Mouse (Mus musculus): Measurements from ENCODE around the gene Hip1r. TPM values are rescaled to one million over a fixed set of nuclear protein-coding genes. Genes with fewer than 3 reads are reported as not detected.

Hip1r gene
- total RNA-seq (2014; fragmentation: Nextera tagmentation), result 11.5 and 39.3 TPM in 2 replicates
- 10.1 and 16.9 TPM in 2 replicates for total RNA-seq (2017)

DNA sequence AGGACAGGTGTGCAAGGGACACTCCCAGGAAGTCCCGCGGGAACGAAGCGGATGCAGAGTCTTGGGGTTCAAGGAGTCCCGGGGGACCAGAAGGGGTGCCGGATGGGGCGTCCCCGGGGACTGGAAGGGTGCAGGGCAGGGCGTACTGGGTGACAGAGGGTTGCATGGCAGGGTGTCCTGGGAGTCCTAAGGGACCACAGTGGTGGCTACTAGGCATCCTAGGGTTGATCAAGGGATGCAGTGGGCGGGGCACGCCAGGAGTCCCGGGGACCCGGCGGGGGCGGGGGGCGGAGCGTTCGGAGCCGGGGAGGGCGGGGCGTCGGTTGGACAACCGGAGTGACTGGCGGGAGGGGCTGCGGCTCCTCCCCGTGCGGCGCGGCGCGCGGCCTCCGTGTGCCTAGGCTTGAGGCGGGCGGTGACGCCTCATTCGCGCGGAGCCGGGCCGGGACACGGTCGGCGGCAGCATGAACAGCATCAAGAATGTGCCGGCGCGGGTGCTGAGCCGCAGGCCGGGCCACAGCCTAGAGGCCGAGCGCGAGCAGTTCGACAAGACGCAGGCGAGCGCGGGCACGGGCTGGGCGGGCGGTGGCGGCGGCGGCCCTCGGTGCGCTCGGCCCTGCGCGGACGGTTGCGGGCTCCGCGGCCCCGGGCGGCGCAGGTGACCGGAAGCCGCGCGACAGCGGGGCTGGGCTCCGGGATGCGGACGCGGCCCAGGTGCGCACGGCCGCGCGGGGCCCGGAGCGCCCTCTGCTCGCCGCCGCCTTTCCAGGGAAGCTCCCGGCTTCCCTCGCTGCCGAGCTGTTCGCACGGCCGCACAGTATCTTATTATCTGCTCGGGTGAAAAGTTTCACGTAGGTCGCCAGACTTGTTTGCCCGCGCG lies at the start of gene Hip1r:
TSS of gene Hip1r (plus strand) at position 330 of the 880 bp plus-strand sequence.
- peak; percentile 55 for ATAC-seq (replicated peaks; ENCODE audit: poor library complexity, severe bottlenecking)

DNA sequence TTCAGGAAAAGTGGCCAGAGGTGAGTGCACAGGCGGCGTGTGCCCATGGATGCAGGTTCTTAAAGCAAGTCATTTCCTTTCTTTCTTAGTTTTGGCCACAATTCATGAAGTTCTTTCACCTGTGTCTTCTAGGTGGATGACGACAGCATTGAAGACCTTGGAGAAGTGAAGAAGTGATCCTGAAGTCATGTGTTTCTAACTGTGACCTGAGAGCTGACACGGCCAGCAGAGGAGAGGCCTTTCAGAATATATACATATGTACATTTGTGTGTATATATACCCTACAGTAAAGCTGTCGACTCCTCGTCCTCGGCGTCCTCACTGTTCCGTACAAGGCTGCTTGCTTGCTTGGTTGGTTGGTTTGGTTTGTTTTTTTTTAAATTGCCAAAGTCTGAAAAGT lies 46.3 kb upstream of the Hip1r start, which contains the start of gene Gm43518:
TSS of gene Gm43518 (plus strand) at position 301 of the 400 bp plus-strand sequence.
- no peak for ATAC-seq (replicated peaks; ENCODE audit: poor library complexity, severe bottlenecking)

DNA sequence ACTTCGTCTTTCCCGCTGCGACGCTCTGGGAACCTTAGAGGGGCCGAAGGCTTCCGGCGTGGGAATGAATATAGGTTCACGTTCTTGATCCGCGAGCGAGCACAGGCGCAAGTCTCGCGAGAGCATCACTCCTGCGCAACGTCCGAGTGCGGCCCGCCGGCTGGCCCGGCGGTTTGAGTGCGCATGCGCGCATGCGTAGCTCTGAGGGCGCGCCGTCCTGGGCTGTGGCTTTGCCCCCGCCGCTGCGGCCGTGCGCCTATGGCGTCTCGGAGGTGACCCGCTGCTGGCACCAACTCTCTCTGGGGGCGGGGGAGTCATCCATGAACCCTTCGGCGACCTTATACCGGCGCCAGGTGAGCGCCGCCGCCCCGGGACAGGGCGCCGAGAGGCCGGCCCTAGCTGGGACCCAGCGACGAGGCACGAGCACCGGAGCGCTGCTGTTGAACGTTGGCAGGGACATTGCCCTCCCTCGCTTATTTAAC lies 42.9 kb upstream of the Hip1r start, which contains the start of gene Ccdc62:
TSS of gene Ccdc62 (plus strand) at position 172 of the 482 bp plus-strand sequence.
- peak; percentile 97 for ATAC-seq (replicated peaks; ENCODE audit: poor library complexity, severe bottlenecking)

DNA sequence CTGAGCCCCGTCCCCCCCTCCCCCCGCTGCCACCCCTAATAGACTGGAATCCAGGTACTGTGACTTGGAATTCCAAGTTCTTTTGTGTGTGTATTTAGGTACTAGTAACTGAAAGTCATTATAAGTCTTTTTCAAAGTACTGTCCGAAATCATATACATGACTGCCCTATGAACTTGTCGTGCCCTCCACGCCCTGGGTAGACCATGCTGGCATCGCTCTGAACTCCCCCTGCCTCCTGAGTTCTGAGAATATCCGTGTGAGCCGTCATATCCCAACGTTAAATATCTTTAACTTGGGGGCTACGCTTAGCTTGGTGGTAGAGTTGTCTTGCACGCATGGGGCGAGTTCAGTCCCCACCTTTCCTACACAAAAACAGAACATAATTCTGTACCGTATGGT lies 42.3 kb upstream of the Hip1r start:
- no peak for ATAC-seq (replicated peaks; ENCODE audit: poor library complexity, severe bottlenecking)

DNA sequence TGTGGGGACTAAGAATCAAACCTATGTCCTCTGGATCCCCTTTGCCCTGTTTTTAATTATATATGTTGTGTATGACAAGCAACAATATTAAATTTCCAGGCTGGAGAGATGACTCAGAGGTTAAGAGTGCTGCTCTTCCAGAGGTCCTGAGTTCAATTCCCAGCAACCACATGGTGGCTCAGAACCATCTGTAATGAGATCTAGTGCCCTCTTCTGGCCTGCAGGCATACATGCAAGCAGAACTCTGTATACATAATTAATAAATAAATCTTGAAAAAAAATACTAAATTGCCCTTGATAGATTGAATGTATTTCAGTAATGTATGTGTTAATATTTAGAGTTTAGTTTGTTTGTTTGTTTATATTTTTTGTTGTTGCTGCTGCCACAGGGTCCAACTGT lies 40.5 kb upstream of the Hip1r start:
- no peak for ATAC-seq (replicated peaks; ENCODE audit: poor library complexity, severe bottlenecking)

DNA sequence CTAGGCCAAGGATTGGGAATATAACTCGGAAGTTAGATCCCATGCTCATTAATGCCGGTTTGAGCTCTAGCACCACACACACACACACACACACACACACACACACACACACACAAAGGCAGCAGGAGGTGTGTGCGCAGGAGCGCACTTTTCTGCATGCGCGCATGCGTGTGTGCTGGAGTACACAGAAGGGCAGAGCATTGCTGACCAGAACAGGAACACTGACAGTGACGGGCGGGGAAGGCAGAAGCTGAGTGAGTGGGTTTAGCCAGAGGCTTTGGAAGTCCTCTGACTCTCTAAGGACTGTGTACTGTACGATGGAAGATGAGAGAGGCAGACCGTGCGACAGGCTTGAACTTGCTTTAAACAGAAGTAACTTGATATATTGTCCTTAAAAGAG lies 39.9 kb upstream of the Hip1r start:
- ATAC-seq (replicated peaks; ENCODE audit: poor library complexity, severe bottlenecking), result no peak

DNA sequence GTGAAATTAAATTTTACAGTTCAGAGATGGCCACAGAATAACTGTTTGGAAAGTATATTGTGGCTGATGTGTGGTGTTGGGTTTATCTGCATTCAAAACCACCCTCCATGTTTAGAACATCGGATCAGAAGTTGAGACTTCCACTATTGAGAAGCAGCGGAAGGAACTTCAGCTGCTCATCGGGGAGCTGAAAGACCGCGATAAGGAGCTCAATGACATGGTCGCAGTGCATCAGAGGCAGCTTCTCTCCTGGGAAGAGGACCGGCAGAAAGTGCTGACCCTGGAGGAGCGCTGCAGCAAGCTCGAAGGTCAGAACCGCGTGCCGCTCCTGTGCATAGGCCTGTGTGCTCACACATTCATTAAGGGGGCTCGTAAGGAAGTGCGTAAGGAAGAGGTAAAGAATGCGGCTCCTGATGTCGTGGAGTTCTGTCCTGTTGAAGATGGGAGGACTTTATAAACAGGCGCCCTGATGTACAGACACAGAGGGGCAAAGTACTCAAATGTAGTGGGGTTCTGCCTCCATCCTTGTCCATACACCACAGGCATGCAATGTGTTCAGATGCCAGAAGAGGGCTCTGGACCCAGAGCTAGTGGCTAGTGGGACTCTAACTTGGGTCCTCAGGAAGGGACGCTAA lies 39.4 kb upstream of the Hip1r start:
- no peak; the same call in 1 of the 2 replicates for ATAC-seq (replicated peaks; ENCODE audit: poor library complexity, severe bottlenecking)

DNA sequence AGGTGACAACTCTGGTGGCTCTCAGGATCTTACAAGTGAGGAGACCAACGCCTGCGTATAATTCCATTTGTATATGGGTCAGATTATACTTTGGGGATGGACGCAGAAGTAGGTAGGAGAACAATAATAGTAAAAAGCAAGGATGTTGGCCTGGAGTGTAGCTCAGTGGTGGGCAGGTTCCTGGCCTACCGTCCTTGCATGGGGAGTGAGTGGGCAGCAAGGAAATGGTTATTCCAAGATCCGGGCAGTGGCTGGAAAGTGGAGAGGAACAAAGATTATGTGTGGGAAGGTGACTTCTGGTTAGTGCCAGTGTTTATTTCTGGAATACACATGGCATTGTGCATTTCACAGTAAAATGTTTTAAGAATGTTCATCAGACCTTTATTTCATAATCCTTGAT lies 37.5 kb upstream of the Hip1r start:
- no peak for ATAC-seq (replicated peaks; ENCODE audit: poor library complexity, severe bottlenecking)

DNA sequence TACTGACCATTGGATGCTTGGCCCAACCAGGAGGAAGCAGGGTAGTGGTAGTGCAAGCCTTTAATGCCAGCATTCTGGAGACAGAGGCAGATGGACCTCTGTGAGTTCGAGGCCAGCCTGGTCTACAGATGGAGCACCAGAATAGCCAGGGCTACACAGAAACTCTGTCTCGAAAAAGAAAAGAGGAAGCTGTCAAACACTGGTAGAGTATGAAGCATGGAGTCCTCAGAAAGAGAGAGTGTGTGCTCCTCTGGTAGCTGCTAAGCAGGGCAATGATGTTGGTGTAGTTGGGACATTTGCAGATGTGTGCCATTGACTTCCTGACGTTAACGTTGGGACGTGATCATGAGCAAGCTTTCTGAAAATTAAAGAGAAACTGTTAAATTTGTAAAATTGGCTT lies 34.9 kb upstream of the Hip1r start:
- ATAC-seq (replicated peaks; ENCODE audit: poor library complexity, severe bottlenecking), result peak; percentile 82

DNA sequence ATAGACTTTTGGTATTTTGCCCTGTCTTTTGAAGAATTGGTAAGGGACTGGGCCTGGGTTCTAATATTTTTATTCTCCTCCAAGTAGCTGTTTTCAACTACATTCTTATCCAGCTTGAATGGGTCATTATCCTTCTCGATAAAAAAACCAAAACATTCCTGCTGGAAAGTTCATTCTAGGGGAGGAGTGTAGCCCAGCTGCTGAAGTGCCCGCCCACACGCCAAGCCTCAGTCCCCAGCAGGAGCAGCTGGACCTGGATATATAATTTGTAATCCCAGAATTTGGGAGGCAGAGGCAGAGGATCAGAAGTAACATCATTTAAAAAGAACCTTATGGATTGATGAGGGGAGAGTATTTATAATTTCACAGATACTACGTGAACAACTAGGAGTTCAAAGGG lies 26.9 kb upstream of the Hip1r start:
- no peak for ATAC-seq (replicated peaks; ENCODE audit: poor library complexity, severe bottlenecking)

DNA sequence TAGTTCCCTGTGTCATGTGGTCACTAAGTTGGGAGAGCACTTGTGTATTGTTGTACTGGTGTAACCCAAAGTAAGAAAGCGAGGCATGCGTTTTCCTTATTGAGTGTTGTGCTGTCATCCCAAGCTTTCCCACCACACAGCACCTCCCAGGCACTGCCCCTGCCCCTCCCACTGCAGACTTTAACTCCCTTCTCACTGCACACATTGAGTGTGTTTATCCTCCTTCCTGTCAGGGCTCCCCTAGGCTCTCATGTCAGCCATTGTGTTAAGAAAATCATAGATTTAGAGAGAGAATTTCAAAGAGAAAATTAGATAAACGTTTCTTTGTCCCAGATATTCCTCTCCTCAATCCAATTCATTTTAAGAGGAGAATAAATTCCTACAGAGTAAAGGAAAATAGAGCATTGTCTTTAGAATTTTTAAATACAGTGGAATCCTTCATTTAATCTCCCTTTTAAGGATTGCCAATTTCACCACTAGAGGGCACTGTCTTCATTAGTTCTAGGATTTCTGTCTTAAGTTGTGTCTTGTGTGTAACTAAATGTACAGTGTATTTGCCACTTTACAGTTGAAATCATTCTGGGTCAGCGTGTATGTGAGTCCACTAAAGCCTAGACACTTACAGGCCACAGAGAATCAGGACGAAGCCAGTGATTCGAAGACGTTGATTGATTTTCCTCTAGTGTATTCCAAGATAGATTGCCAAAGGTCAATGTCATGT lies 26.2 kb upstream of the Hip1r start:
- ATAC-seq (replicated peaks; ENCODE audit: poor library complexity, severe bottlenecking), result peak; percentile 37; the same call in 1 of the 2 replicates

DNA sequence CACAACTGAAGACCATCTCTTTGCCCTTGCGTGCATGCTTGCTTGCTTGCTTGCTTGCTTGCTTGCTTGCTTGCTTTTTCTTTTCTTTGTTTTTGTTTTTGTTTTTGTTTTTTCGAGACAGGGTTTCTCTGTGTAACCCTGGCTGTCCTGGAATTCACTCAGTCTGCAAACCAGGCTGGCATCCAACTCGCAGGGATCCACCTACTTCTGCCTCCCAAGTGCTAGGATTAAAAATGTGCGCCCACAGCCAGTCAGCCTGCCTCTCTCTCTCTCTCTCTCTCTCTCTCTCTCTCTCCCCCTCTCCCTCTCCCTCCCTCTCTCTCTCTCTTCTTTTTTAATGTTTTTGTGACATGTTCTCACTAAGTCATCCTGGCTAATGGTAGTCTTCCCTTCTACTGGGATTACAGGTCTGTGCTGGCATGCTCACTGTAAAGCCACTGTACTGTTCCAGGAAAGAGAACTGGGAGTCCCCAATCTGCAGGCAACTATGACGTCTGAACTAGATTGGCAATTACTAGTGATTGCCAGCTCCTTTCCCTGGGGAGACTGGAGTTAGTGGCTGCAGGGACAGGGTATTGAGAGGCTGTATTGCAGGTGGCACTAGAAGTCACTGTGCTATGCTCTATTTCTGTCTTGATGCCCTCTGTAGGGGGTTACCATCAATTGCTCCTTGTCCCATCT lies 20.9 kb upstream of the Hip1r start:
- no peak for ATAC-seq (replicated peaks; ENCODE audit: poor library complexity, severe bottlenecking)

DNA sequence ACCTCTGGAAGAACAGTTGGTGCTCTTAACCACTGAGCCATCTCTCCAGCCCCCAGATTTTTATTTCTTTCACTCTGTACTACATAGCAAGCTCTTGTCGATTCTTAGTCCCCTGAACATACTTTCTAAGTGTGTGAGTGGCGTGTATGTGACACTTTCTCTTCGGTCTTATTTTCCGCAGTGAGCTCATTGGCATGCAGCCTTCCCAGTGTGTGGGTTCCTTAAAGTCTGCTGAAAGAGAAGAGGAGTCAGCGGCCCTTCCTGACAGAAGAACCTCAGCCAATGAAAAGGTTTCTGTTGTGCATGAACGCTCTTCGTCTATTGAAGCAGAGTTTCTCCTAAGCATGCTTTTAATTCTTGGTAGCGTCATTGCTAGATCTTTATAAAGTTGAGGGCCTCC lies 16.2 kb upstream of the Hip1r start:
- no peak for ATAC-seq (replicated peaks; ENCODE audit: poor library complexity, severe bottlenecking)

DNA sequence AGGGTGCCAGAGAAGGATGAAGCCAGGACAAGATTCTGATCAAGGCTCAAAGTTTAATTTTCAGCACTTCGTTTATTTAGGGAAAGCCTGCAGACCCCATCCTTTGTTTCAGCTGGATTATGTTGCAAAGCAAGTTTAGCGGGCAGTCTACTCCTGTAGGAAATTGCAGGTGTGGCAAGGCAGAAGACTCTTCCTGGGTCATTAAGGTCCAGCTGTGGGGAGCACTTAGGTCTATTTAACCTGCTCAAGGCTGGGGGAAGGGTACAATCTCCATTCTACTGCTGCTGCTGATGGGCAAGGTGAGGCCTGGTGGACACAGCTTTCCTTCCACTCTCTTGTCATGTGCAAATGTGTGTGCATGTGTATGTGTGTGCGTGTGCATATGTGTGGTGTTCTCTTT lies 14.4 kb upstream of the Hip1r start:
- no peak for ATAC-seq (replicated peaks; ENCODE audit: poor library complexity, severe bottlenecking)

DNA sequence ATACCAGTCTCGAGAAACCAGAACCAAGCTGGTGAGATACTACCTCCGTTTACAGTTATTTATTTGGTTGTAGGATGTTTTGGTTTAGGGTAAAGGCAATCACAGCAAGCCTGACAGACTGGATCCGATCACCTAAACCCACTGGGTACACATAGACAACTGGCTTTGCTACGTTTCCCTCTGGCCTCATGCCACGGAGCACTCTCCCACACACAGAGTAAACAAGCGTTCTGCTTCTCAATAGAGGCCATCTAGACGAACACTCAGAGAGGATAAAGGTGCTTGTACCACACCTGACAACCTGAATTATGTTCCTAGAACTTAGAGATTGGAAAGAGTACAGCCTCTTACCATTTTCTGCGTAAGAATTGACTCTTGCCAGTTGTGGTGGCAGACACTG lies 13.3 kb upstream of the Hip1r start:
- no peak for ATAC-seq (replicated peaks; ENCODE audit: poor library complexity, severe bottlenecking)

DNA sequence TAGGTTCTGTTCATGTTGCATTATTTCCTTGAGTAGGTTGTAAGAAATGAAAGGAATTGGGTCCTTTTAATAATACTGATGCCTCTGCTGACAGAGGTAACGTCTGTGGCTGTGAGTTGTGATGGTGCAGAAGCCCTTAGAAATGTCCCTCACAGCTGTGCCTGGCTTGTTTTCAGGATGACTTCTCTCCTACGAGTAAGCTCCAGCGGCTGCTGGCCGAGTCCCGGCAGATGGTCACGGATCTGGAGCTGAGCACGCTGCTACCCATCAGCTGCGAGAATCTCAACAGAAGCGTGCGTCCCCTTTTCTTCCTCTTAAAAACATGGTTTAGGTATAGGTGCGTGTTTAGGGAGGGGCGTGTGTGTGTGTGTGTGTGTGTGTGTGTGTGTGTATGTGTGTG lies 12.4 kb upstream of the Hip1r start:
- no peak for ATAC-seq (replicated peaks; ENCODE audit: poor library complexity, severe bottlenecking)

DNA sequence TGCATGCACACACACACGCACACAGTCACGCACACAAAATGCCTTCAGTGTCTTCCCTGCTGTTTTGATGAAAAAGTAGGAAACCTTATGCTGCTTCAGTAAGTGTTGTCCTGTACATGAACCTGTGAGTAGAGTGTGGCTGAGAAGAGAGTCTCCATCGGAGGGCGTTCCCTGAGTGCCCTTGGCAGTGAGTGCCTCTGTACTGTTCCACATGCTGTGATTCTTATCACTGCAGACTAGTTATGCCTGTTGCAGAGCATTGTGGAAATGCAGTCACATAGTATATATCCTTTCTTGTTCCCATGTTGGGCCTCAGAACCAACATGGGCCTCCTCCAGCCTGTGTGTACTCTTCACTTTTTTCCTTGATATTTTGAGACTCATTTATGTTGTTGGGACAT lies 9.2 kb upstream of the Hip1r start:
- no peak for ATAC-seq (replicated peaks; ENCODE audit: poor library complexity, severe bottlenecking)

DNA sequence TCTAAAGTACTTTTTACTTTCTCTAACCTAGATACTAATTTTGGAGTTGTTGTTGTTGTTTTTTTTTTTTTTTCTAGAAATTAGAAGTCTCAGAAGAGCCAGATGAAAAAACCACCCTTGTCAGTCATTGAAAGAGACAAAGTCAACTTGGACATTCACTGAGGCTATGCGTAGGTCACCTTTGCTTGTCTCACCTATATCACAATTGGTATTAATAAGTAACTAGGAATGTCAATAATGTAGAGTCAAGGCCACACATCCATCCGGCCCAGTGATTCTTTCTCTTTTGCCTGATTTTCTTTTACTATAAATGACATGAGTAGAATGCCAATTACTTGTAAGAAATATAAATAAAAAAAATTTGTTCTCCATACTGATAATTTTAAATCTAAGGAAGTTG lies 6.7 kb upstream of the Hip1r start:
- no peak for ATAC-seq (replicated peaks; ENCODE audit: poor library complexity, severe bottlenecking)

DNA sequence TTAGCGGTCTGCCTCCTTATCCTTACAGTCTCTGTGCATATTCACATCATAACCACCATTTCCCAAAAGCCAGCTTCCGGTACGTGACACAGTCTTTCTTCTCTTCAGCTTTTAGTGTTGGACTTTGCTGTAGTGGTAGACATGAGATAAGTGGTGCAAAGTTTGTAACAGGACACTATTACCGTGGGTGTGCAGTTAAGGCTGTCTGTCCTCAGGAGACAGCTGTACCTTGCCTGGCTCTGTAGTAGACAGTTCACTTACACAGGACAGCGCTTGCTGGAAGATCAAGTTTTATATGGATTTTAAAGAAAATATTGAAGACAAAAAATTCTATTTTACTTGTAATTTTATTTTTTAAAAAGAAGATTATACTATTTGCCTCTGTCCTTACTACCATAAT lies 5.0 kb upstream of the Hip1r start:
- ATAC-seq (replicated peaks; ENCODE audit: poor library complexity, severe bottlenecking), result no peak

DNA sequence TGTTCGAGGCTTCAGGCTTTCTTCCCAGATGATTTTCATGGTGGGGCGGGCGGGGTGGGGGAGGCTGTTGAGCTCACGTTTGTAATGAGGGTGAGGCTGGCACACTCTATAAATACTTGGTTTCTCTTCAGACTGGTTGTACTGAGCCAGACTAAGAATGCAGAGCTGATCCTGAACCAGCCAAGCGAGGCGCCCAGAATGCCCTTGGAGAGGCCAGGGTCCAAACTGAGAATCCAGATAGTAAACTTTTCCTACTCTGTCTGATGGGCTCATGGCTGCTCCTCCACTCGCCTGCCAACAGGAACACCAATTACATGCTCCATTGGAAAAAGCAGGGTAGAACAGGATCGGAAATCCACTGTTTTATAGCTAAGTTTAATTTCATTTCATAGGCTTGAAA lies 4.2 kb upstream of the Hip1r start:
- no peak for ATAC-seq (replicated peaks; ENCODE audit: poor library complexity, severe bottlenecking)
